Mouse (Mus musculus): ENCODE results near the gene Skor1.

- TF ChIP-seq CTCF (IDR thresholded peaks at IDR 0.05; ENCODE audit: control insufficient read depth, insufficient read depth, insufficient read length): no peak
- TF ChIP-seq CEBPB (IDR thresholded peaks at IDR 0.05; ENCODE audit: low read depth): no peak
- TF ChIP-seq MAX (IDR thresholded peaks at IDR 0.05): no peak
- TF ChIP-seq MYOD1 (IDR thresholded peaks at IDR 0.05; ENCODE audit: control insufficient read depth, insufficient read length, low read depth): no peak
- no peak for TF ChIP-seq USF1 (IDR thresholded peaks at IDR 0.05; ENCODE audit: low read depth)
- no peak for TF ChIP-seq MYOG (IDR thresholded peaks at IDR 0.05; ENCODE audit: control insufficient read depth, extremely low read depth, insufficient read length)
- TF ChIP-seq FOSL1 (IDR thresholded peaks at IDR 0.05; ENCODE audit: insufficient read depth, low read length, poor library complexity, severe bottlenecking): no peak
These were observed 46.0 kb upstream of the Skor1 start for GRCm38 (mm10) chr9:63194791-63195190.
